Mouse (Mus musculus) G1E-ER4 (cell line): ENCODE measurements around the gene Tpd52l1. TPM values are rescaled to one million over a fixed set of nuclear protein-coding genes. Genes with fewer than 3 reads are reported as not detected.

ENCODE experiments used
- GATA1 ChIP-seq: IDR thresholded peaks from one replicate; pipeline ENCODE4 v1.8.0; 2012; ENCODE audit warnings: low read length, inconsistent platforms
- polyA plus RNA-seq: library from polyadenylated mRNA; stranded (reverse); fragments of >175 nt; gene quantifications from 2 replicates; pipeline ENCODE4 v1.2.3, GENCODE M21; 2012

Gene Tpd52l1
- polyA plus RNA-seq, 1 experiment = not detected

- TF ChIP-seq GATA1 = no peak
Observed at GRCm38 (mm10) chr10:31298263-31298662, 147.5 kb downstream of the Tpd52l1 start.

GRCm38 (mm10) chr10:31297106-31297505 lies 148.7 kb downstream of the Tpd52l1 start:
- TF ChIP-seq GATA1 = no peak

- no peak for TF ChIP-seq GATA1
Observed at GRCm38 (mm10) chr10:31296458-31296857, 149.3 kb downstream of the Tpd52l1 start.

- TF ChIP-seq GATA1 = no peak
Observed at GRCm38 (mm10) chr10:31295705-31296104, 150.1 kb downstream of the Tpd52l1 start.

GRCm38 (mm10) chr10:31288697-31289390 lies 156.9 kb downstream of the Tpd52l1 start:
- TF ChIP-seq GATA1 = no peak

GRCm38 (mm10) chr10:31287787-31288186 lies 158.0 kb downstream of the Tpd52l1 start:
- TF ChIP-seq GATA1 = no peak

Other genes starting within 250 kb of the Tpd52l1 start
- gene Hddc2, start 132.6 kb downstream of the Tpd52l1 start, polyA plus RNA-seq = 2.2 and 2.3 TPM in 2 replicates
- gene Rnf217, start 163.2 kb upstream of the Tpd52l1 start, polyA plus RNA-seq = not detected in 2 replicates